Mouse (Mus musculus): ENCODE data around the gene Kdelr3. TPM values are rescaled to one million over a fixed set of nuclear protein-coding genes. Genes with fewer than 3 reads are reported as not detected.

Gene Kdelr3
- total and polyA plus RNA-seq, 3 experiments = 1.9 to 4.1 (median 2.9) TPM

- DNase-seq = no peak
Observed at GRCm38 (mm10) chr15:79562417-79562816, 46.2 kb downstream of the Kdelr3 start.

GRCm38 (mm10) chr15:79575543-79576222 is 59.5 kb downstream of the Kdelr3 start:
- no peak for DNase-seq

- DNase-seq = no peak
Observed at GRCm38 (mm10) chr15:79576947-79577346, 60.7 kb downstream of the Kdelr3 start.

Small RNA genes lying within 50 kb of the gene (microRNA-seq; reads per million reads assigned to microRNA genes)
- 0 reads per million in 2 experiments for gene Gm44302

Other genes starting within 250 kb of the Kdelr3 start
- gene Baiap2l2, start 230.9 kb upstream of the Kdelr3 start, total RNA-seq (2021) = under 1 TPM in 1 of 2 experiments, not detected in 1; 0.24 TPM
- 1.5 and 8.5 TPM in 2 replicates for gene Baiap2l2, start 230.9 kb upstream of the Kdelr3 start, polyA plus RNA-seq (2012; rRNA removed)
- 10 to 100 TPM; 26.1 to 30.6 TPM for gene Pla2g6, start 188.0 kb upstream of the Kdelr3 start, total RNA-seq (2021)
- gene Pla2g6, start 188.0 kb upstream of the Kdelr3 start, polyA plus RNA-seq (2012; rRNA removed) = 47.8 and 50.1 TPM in 2 replicates
- gene Maff, start 169.8 kb upstream of the Kdelr3 start, total RNA-seq (2021) = 1 to 10 TPM; 7.2 to 9.5 TPM
- gene Maff, start 169.8 kb upstream of the Kdelr3 start, polyA plus RNA-seq (2012; rRNA removed) = 3.2 and 3.4 TPM in 2 replicates
- 10 to 100 TPM; 61.5 to 66.3 TPM for gene Tmem184b, start 112.8 kb upstream of the Kdelr3 start, total RNA-seq (2021)
- 255 and 262 TPM in 2 replicates for gene Tmem184b, start 112.8 kb upstream of the Kdelr3 start, polyA plus RNA-seq (2012; rRNA removed)
- 10 to 100 TPM; 74.6 to 87.7 TPM for gene Csnk1e, start 60.8 kb upstream of the Kdelr3 start, total RNA-seq (2021)
- gene Csnk1e, start 60.8 kb upstream of the Kdelr3 start, polyA plus RNA-seq (2012; rRNA removed) = 59.2 and 65.3 TPM in 2 replicates
- 1 to 10 TPM in 1 of 2 experiments, under 1 TPM in 1; 0.20 to 6.3 TPM for gene Kcnj4, start 11.2 kb upstream of the Kdelr3 start, total RNA-seq (2021)
- gene Kcnj4, start 11.2 kb upstream of the Kdelr3 start, polyA plus RNA-seq (2012; rRNA removed) = 0.36 and 3.8 TPM in 2 replicates
- gene Ddx17, start 30.3 kb downstream of the Kdelr3 start, total RNA-seq (2021) = 100 to 1,000 TPM; 230 to 248 TPM
- gene Ddx17, start 30.3 kb downstream of the Kdelr3 start, polyA plus RNA-seq (2012; rRNA removed) = 245 and 257 TPM in 2 replicates
- gene Dmc1, start 88.7 kb downstream of the Kdelr3 start, total RNA-seq (2021) = 1 to 10 TPM in 1 of 2 experiments, under 1 TPM in 1; 0.86 to 2.0 TPM
- gene Dmc1, start 88.7 kb downstream of the Kdelr3 start, polyA plus RNA-seq (2012; rRNA removed) = 0.08 and 0.25 TPM in 2 replicates
- 1 to 10 TPM; 1.3 to 1.6 TPM for gene Fam227a, start 142.5 kb downstream of the Kdelr3 start, total RNA-seq (2021)
- 0.43 and 0.61 TPM in 2 replicates for gene Fam227a, start 142.5 kb downstream of the Kdelr3 start, polyA plus RNA-seq (2012; rRNA removed)
- 10 to 100 TPM; 14.0 to 26.9 TPM for gene Cby1, start 142.8 kb downstream of the Kdelr3 start, total RNA-seq (2021)
- gene Cby1, start 142.8 kb downstream of the Kdelr3 start, polyA plus RNA-seq (2012; rRNA removed) = 6.9 and 13.2 TPM in 2 replicates
- 100 to 1,000 TPM in 1 of 2 experiments, 10 to 100 TPM in 1; 93.3 to 114 TPM for gene Tomm22, start 154.4 kb downstream of the Kdelr3 start, total RNA-seq (2021)
- gene Tomm22, start 154.4 kb downstream of the Kdelr3 start, polyA plus RNA-seq (2012; rRNA removed) = 11.0 and 13.7 TPM in 2 replicates
- 10 to 100 TPM; 29.1 to 30.1 TPM for gene Josd1, start 171.5 kb downstream of the Kdelr3 start, total RNA-seq (2021)
- gene Josd1, start 171.5 kb downstream of the Kdelr3 start, polyA plus RNA-seq (2012; rRNA removed) = 33.8 and 38.2 TPM in 2 replicates
- 10 to 100 TPM; 29.2 to 32.5 TPM for gene Gtpbp1, start 174.4 kb downstream of the Kdelr3 start, total RNA-seq (2021)
- 26.4 and 29.8 TPM in 2 replicates for gene Gtpbp1, start 174.4 kb downstream of the Kdelr3 start, polyA plus RNA-seq (2012; rRNA removed)
- 10 to 100 TPM; 46.9 to 77.9 TPM for gene Sun2, start 226.1 kb downstream of the Kdelr3 start, total RNA-seq (2021)
- 86.8 and 92.5 TPM in 2 replicates for gene Sun2, start 226.1 kb downstream of the Kdelr3 start, polyA plus RNA-seq (2012; rRNA removed)

Measured in adrenal gland, adult 2 months (tissue).